ENCODE assay signal across 8 mouse cellular contexts in genomic region chr12:54545821-54546608, GRCm38 (mm10).
A peak's percentile ranks its signal among the peaks of the same experiment; 100 is the strongest.
DNase-seq lines count a peak whose midpoint lies in the region; ATAC-seq and TF ChIP-seq lines count a peak whose summit lies in the region.

No protein-coding gene starts in this region.

- H3K4me1 ChIP-seq in forebrain, embryonic 16.5 days (replicated peaks; ENCODE audit: control insufficient read depth, insufficient read depth, low read length) = peaks cover 6% of the 10 kb centered on the region; the same call in 1 of the 2 replicates
- peaks cover 6% of the 10 kb centered on the region for H3K4me1 ChIP-seq in hindbrain, embryonic 12.5 days

- H3K9ac ChIP-seq in forebrain, embryonic 16.5 days (replicated peaks; ENCODE audit: low read depth, low read length) = 0 out of 2 replicates have a peak overlapping the region, but pooled peaks have one; percentile 14
- no peak overlapping the region for H3K9ac ChIP-seq in hindbrain, embryonic 12.5 days

- H3K4me3 ChIP-seq in forebrain, embryonic 16.5 days (replicated peaks; ENCODE audit: low read length) = no peak overlapping the region
- H3K4me3 ChIP-seq in hindbrain, embryonic 12.5 days = no peak overlapping the region

- H3K27ac ChIP-seq in forebrain, embryonic 16.5 days (ENCODE audit: low read length) = no peak overlapping the region
- no peak overlapping the region for H3K27ac ChIP-seq in hindbrain, embryonic 12.5 days

- in situ Hi-C loops in Patski (cut with MboI; ENCODE audit: low pct_unique_long_range_greater_than_20kb) = no loop called here

- H3K27me3 ChIP-seq in Patski = no peaks in the 10 kb centered on the region
- H3K27me3 ChIP-seq in forebrain, embryonic 16.5 days (replicated peaks; ENCODE audit: control insufficient read depth, insufficient read depth, low read length) = no peaks in the 10 kb centered on the region
- H3K27me3 ChIP-seq in hindbrain, embryonic 12.5 days = no peaks in the 10 kb centered on the region

- no peak for ATAC-seq in Patski
- ATAC-seq in forebrain, embryonic 16.5 days = peak; percentile 62
- peak; percentile 77; the same call in 1 of the 2 replicates for ATAC-seq in hindbrain, embryonic 12.5 days (ENCODE audit: low FRiP score)

- CTCF ChIA-PET in Patski (lab: Charles Lee) = interaction anchor here (0.8 to 1.1 kb wide), 2 partner anchors 30 to 448 kb away, joined by 3 to 4 read pairs; no protein-coding TSS in a partner anchor

- H3K4me2 ChIP-seq in forebrain, embryonic 16.5 days (ENCODE audit: low read length) = peak overlapping the region; percentile 22
- H3K4me2 ChIP-seq in hindbrain, embryonic 12.5 days (replicated peaks) = peak overlapping the region; percentile 36

- DNase-seq in Patski (ENCODE audit: low read depth, low spot score) = peak; percentile 37
- peak; percentile 4 for DNase-seq in cerebellum, adult 11-12 months
- DNase-seq in layer of hippocampus, adult 9-11 months = peak; percentile 34
- DNase-seq in lung, postnatal 36 days = peak; percentile 75
- DNase-seq in right cerebral cortex, postnatal 10 days (ENCODE audit: low spot score in 2 of 2) = peak; percentile 68 to 82
- DNase-seq in yolk sac, embryonic 10.5 days (ENCODE audit: low spot score) = peak; percentile 80

- no peaks in the 10 kb centered on the region for H3K36me3 ChIP-seq in forebrain, embryonic 16.5 days (ENCODE audit: control insufficient read depth, insufficient read depth)
- no peaks in the 10 kb centered on the region for H3K36me3 ChIP-seq in hindbrain, embryonic 12.5 days

- POLR2A ChIA-PET in Patski (lab: Charles Lee) = no interaction called here

- 26% methylated on average over 16 of the region's 16 CpGs for WGBS in forebrain, embryonic 16.5 days
- WGBS in hindbrain, embryonic 12.5 days = 29% methylated on average over 16 of the region's 16 CpGs

- TF ChIP-seq CTCF in Patski (IDR thresholded peaks at IDR 0.05) = peak; percentile 92

- no peaks in the 10 kb centered on the region for H3K9me3 ChIP-seq in forebrain, embryonic 16.5 days (ENCODE audit: control insufficient read depth, low read length)
- H3K9me3 ChIP-seq in hindbrain, embryonic 12.5 days (replicated peaks) = no peaks in the 10 kb centered on the region

Comparison
In these comparisons a context has a peak if more than half of its experiments do, and no peak if none do; other contexts are left out.
1. DNase-seq: peak in every context shown above with its lines; median percentile 80 in yolk sac, embryonic 10.5 days; 75 in lung, postnatal 36 days; 75 in right cerebral cortex, postnatal 10 days; 37 in Patski; 34 in layer of hippocampus, adult 9-11 months; 4 in cerebellum, adult 11-12 months.